Mouse (Mus musculus): Measurements from ENCODE around the gene Hhip. TPM values are rescaled to one million over a fixed set of nuclear protein-coding genes. Genes with fewer than 3 reads are reported as not detected.

The Hhip gene
- polyA plus RNA-seq, 1 experiment: not detected

DNA sequence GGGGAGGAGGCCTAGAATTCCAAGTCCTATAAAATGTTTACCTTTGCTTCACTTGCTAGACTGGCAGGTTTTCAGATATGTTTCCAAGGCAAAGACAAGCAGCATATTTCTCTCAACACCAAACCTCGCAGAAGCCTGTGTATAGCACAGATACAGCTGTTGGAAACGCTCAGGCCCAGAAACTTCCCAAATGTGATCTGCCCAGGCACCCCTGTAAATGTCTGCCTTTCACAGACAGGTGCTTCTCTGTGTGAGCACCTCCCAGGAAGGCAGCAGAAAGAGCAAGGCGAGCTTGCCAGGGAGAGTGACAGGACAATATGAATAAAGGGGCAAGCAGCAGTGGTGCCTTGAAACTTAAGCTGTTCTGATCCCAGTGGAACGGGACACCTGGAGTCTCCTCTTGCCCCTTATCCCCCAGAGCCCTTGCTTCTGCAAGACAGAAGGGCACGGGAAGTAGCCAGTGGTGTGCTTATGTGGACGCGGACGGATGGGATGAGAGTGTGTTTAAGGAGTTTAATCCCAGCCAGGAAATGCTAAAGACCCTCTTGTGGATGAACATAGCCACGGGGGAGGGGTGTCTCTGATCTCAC, 120.9 kb downstream of the Hhip start:
- Histone ChIP-seq H3K27ac (replicated peaks; ENCODE audit: low read depth, low read length) (no peak overlapping the region), H3K4me1 (ENCODE audit: control insufficient read depth, insufficient read depth, insufficient read length, low read length) (peaks cover 3% of the 10 kb centered on the region), H3K4me3 (ENCODE audit: insufficient read depth, low read depth, low read length) (no peak overlapping the region)

DNA sequence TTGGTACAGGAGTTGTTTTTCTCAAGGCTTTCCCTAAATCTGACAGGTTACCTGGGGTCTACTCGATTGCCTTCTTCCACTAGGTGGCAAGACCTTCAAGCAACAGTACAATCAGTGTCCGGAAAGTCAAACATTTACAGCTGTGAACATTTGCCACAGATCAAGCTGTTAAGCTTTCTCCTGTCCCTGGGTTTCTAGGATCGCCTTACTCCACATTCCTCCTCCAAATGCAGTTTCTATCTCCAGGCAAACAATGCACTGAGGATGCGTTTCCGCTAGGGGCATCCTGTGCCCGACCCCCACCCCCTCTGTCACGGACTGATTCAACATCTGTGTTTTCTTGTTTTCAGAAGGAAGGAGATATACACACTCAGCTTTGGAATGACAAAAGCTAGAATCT, 122.0 kb downstream of the Hhip start:
- Histone ChIP-seq H3K4me3 (ENCODE audit: insufficient read depth, low read depth, low read length) (no peak overlapping the region), H3K27ac (replicated peaks; ENCODE audit: low read depth, low read length) (no peak overlapping the region), H3K4me1 (ENCODE audit: control insufficient read depth, insufficient read depth, insufficient read length, low read length) (peaks cover 3% of the 10 kb centered on the region)

DNA sequence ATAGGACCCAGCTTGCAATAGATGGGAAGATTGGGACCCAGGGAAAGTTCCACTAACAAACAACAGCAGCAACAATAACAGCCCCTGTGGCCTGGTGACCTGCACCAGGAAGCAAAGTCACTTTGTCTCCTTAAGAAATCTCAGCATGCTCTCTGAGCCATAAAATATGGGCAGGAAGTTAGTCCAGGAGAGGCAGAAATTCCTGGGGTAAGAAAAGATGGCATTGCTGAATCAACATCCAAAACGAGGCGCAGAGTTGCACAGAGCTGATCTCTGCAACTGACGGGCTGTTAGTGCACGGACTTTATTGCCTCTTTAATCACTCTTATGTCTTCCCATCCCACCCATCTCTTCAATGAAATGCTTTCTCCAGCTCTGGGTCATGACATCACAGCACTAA, 128.6 kb downstream of the Hhip start:
- Histone ChIP-seq H3K4me3 (ENCODE audit: insufficient read depth, low read depth, low read length) (no peak overlapping the region), H3K4me1 (ENCODE audit: control insufficient read depth, insufficient read depth, insufficient read length, low read length) (no peaks in the 10 kb centered on the region), H3K27ac (replicated peaks; ENCODE audit: low read depth, low read length) (no peak overlapping the region)

DNA sequence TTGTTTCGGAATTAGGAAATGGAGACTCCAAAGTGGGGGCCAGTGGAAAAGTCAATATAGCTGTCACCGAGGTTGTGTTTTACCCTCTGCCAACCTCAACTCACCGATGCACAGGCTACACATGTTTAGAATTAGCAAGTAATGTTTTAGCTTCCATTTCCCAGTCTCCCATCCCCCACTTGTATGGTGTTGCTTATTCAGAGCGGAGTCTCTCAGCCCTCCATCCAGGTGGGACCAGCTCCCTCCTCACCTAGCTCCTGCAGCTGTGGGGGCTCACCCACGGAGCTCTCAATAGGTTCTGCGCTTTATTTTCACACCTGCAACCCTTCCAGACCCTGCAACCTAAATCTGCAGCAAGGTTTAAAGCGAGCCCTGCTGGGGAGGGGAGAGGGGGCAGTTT, 140.6 kb downstream of the Hhip start:
- Histone ChIP-seq H3K27ac (replicated peaks; ENCODE audit: low read depth, low read length) (no peak overlapping the region), H3K4me1 (ENCODE audit: control insufficient read depth, insufficient read depth, insufficient read length, low read length) (no peaks in the 10 kb centered on the region), H3K4me3 (ENCODE audit: insufficient read depth, low read depth, low read length) (no peak overlapping the region)
